Mouse (Mus musculus): ENCODE results near the gene Dmwd.
"Not testable (repeated sequence)": the region's sequence is repeated elsewhere in the genome, so short reads cannot be mapped to it uniquely, and the experiment has no call there.

Dmwd gene

DNA sequence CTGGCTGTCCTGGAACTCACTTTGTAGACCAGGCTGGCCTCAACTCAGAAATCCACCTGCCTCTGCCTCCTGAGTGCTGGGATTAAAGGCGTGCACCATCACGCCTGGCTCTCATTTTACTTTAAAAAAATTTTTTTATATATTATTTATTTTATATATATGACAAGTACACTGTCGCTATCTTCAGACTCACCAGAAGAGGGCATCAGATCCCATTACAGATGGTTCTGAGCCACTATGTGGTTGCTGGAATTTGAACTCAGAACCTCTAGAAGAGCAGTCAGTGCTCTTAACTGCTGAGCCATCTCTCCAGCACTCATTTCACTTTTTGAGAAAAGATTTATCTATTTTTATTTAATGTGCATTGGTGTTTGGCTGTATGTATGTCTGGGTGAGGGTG lies 5.0 kb upstream of the Dmwd start:
- not testable (repeated sequence) for DNase-seq (ENCODE audit: low read depth)

DNA sequence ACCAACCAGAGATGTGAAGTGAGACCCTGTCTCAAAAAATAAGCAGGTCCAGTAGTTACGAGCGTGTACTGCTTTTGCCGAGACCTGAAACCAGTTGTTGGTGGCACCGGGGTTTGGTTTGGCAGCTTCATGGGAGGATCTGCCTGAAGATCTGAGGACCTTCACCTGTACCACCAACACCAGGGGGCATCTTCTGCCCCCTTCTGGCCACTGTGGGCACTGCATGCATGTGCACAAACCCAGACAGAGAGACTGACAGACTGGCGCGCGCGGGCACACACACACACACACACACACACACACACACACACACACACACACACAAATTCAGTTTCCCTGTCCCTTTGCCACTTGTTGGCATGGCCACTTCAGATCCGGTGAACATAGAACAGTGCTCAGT lies 2.5 kb upstream of the Dmwd start:
- peak; percentile 50 for DNase-seq (ENCODE audit: low read depth)

DNA sequence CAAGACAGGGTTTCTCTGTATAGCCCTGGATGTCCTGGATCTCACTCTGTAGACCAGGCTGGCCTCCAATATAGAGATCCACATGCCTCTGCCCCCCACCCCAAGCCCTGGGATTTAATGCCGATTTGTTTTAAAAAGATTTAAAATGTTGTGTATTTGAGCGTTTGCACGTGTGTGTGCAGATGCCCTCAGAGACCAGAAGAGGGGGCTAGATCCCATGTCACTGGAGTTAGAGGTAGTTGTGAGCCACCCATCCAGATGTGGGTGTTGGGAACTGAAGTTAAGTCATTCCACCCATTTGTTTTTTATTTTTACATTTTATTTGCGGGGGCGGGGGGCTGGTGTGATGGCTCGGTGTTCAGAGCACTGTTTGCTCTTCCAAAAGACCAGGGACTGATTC lies 1.5 kb upstream of the Dmwd start:
- no peak for DNase-seq (ENCODE audit: low read depth)

DNA sequence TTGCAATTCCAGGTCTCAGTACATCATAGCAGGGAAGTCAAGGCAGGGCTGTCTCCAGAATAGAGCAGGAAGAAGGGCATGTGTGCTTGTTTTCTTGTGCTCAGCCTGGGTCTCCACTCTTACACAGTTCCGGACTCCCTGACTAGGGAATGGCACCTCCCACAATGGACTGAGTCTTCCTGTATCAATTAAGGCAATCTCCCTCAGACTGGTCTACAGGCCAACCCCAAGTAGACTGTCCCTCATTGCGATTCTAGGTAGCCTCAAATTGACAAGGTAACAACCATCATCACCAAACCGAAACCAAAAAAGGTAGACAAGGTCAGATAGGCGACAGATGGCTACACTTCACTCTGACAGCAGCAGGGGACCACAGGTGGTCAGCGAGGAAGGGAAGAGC lies 796 bp upstream of the Dmwd start:
- DNase-seq (ENCODE audit: low read depth), result no peak

DNA sequence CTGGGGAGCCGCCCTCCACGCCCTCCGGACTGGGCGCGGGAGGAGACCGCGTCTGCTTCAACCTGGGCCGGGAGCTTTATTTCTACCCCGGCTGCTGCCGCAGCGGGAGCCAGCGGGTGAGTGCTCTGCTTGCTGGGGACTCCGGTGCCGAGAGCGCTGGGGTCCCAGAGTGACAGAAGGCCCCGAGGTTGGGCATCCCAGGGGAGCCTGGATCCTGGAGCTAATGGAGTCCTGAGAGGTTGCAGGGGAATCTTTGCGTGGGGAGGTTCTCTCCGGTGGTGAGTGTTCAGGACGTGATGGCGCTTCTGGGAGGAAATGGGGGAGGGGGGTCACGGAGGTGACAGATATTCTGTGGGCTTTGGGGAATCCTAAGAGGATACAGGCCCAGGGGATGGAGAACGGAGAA lies 562 bp downstream of the Dmwd start:
- peak; percentile 34 for DNase-seq (ENCODE audit: low read depth)

DNA sequence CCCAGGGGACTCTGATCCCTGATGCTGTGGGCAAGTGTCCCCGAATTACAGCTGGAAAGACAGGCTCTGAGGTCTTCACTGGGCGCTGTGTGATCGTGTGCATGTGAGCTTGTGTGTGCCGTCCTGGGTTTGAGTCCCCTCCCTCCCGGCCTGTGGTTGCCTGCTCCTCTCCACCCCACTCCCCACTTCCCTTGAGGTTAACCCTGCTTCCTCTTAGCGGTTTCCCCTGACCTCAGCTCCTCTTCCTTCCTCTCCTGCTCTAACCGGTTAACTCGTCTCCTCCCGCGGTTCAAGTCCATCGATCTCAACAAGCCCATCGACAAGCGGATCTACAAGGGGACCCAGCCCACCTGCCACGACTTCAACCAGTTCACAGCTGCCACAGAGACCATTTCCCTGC lies 1.7 kb downstream of the Dmwd start:
- DNase-seq (ENCODE audit: low read depth), result no peak

DNA sequence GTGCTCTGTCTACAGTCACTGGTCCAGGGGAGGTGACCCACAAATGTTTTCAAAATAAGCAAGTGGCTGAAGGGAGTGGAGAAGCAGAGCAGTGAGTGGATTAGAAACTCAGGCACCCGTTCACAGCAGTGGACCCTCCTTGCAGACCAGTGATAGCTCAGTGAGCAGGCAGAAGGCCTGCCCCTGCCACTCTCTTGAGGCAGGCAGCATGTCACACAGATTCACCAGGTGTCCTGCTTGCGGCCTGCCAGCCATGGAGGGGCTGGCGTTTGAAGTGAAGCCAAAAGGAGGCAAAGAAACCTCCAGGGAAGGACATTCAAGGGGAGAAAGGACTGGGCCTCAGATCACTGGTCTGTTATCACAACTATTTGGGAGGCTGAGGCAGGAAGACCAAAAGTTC lies 2.7 kb downstream of the Dmwd start:
- DNase-seq (ENCODE audit: low read depth), result no peak

DNA sequence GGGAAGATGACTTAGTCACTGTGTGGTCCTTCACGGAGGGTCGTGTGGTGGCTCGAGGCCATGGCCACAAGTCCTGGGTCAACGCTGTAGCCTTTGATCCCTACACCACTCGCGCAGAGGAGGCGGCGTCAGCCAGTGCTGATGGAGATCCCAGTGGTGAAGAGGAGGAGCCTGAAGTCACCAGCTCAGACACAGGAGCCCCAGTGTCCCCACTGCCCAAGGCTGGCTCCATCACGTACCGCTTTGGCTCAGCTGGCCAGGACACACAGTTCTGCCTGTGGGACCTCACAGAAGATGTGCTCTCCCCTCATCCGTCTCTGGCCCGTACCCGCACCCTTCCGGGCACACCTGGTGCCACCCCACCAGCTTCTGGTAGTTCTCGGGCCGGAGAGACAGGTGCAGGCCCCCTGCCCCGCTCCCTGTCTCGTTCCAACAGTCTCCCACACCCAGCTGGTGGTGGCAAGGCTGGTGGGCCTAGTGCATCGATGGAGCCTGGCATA lies 4.5 kb downstream of the Dmwd start:
- no peak for DNase-seq (ENCODE audit: low read depth)

DNA sequence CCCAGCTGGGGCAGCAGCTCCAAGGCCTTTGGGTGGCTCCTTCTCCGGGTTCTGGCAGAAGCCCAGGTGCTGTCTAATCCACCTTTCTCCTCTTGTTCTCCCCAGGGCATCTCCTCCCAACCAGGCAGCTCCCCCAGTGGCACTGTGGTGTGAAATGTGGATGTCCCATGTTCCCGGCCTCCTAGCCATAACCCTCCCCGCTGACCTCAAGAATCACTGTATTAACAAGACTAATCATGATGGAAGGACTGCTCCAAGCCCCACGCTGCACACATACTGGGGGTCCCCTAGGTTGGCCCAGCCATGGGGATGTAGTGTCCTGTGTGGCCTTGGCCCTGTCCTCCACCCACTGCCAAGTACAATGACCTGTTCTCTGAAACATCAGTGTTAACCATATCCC lies 6.1 kb downstream of the Dmwd start:
- no peak for DNase-seq (ENCODE audit: low read depth)

DNA sequence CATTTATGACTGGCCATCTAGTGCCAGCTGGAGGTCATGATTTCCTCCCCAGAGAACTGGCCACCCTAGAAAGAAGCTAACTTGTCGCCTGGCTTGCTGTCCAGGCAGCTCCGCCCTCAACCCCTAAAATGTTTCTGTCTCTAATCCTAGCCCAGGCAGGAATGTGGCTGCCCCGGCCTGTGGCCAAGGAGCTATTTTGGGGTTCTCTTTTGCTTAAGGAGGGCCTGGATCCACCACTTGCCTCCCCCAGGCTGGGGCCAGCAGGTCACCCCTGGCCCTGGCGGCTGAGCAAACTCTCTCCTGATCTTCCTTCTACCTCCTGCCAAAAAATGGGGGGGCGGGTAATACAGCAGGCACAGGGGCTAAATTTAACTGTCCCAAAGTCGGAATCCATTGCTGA lies 7.1 kb downstream of the Dmwd start:
- peak; percentile 60 for DNase-seq (ENCODE audit: low read depth)

DNA sequence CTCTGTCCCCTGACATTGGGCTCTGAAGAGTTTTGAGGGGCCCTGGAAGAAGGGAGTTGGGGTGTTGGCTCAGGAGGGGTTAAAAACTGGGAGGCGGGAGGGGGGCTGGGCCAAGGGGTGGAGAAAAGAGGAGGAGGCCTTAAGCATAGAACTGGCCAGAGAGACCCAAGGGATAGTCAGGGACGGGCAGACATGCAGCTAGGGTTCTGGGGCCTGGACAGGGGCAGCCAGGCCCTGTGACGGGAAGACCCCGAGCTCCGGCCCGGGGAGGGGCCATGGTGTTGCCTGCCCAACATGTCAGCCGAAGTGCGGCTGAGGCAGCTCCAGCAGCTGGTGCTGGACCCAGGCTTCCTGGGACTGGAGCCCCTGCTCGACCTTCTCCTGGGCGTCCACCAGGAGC lies 7.7 kb downstream of the Dmwd start, which contains the start of gene Dmpk:
Dmpk (plus strand) TSS at position 149 of the 400 bp plus-strand sequence.
- peak; percentile 42 for DNase-seq (ENCODE audit: low read depth)

DNA sequence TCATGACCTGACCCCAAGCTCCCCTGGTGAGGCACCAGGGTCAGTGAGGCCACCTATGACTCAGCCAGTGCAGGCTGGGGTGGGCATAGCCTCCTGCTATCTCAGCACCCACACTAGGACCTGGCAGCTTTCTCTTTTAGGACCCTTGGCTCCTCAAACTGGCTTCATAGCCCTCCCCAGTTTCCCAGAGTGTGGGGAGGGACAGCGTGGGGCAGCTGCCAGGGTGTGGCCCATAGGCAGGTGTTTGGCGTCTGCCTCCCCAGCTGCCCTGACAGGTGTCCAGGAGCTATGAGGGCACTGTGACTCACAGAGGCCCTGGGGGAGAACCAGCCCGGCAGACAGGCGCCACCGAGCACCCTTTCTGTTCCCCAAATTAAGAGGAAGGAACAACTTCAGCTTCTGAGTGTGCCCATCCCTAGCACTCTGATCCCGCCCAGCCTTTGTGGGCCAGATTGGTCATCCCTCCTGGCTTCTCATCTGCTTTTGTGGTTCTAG lies 8.3 kb downstream of the Dmwd start:
- peak; percentile 28 for DNase-seq (ENCODE audit: low read depth)

DNA sequence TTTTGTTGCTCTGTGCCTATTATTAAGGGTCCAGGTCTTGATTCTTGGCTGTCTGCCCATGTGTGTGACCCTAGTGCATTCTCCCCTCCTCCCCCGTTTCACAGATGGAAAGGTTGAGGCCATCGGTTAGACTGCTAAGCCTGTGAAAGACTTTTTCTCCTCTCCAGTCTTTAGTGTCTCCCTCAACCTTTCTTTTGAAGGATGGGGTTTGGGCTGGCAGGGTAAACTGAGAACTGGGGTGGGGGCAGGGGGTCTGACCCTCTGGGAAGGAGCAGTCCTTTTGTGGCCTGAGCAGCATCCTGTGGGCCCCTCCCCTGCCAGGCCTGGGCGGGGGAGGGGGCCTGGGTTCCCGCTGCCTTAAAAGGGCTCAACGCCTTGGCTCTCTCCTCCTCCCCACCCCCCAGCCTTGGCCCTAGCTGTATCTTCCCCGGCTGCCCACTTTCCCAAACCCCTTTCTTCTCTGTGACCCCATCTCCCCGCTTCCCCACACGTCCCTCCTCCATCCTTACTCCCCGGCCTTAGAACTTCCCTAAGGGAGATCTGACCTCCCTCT lies 9.0 kb downstream of the Dmwd start:
- DNase-seq (ENCODE audit: low read depth), result peak; percentile 19

DNA sequence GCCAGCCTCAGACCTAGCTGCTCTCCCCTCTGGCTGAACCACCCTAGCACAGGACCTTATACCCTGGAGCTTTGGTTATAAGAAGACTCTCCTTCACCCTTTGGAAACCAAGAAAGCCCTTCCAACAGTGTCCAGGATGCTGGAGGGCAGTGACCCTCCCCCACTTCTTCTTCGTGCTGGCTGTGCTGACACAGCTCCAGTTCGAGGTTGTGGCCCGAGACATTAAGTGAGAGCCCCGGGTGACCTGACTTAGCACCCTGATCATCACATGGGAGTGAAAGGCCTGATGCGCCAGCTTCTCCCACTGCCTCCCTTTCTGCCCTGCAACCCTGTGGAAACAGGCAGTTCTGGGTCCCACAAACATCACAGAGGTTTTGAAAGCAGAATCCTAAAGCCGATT lies 9.5 kb downstream of the Dmwd start:
- no peak for DNase-seq (ENCODE audit: low read depth)

DNA sequence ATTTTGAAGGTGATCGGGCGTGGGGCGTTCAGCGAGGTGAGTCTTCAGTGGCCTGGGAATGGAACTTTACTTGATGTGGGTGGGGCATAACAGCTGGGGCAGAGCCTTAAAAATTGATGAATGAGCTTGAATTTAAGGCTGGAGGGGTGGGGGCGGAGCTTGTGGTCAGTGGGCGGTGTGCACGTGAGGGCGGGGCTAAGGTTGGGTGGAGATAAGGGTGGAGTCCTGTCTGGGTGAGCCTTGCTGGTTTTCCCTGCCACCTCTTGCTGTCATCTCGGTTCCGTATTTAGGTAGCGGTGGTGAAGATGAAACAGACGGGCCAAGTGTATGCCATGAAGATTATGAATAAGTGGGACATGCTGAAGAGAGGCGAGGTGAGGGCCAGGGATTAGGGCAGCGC lies 10.0 kb downstream of the Dmwd start:
- DNase-seq (ENCODE audit: low read depth), result peak; percentile 74

DNA sequence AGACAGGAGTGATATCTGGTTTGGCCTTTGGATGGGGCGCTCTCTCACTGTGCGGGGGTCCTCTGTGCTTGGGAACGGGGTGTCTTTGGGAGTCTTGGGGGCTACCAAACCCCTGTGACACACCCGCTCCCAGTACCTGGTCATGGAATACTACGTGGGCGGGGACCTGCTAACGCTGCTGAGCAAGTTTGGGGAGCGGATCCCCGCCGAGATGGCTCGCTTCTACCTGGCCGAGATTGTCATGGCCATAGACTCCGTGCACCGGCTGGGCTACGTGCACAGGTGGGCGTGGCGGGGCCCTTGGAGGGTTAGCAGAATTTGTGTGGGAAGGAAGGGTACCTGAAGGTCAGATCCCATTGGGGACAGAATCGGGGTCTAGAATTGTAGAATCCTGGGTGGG lies 10.7 kb downstream of the Dmwd start:
- DNase-seq (ENCODE audit: low read depth), result no peak

DNA sequence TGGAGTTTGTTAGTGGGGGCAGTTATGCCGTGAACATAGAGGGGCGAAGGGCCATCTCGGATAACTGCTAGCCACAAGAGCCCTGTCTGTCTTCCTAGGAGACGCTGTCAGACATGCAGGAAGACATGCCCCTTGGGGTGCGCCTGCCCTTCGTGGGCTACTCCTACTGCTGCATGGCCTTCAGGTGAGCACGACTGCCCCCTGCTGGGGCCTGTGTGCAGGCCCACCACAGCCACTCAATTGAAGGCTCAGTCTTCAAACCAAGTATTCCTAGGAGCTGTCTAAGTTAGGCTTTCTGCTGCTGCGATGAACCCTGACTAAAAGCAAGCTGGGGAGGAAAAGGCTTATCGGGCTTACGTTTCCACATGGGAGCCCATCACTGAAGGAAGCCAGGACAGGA lies 12.8 kb downstream of the Dmwd start:
- DNase-seq (ENCODE audit: low read depth), result peak; percentile 80

DNA sequence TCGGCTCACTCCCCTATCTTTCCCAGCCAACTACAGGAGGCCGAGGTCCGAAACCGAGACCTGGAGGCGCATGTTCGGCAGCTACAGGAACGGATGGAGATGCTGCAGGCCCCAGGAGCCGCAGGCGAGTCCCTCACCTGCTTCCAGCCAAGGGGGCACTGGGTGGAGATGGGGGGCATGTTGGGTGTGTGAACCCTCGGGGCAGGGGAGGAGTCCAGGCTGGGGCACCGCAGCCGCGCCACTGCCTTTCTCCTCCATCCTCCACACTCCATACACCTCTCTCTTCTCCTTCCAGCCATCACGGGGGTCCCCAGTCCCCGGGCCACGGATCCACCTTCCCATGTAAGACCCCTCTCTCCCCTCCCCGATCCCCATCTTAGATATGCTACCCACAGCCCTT lies 15.9 kb downstream of the Dmwd start:
- no peak for DNase-seq (ENCODE audit: low read depth)

DNA sequence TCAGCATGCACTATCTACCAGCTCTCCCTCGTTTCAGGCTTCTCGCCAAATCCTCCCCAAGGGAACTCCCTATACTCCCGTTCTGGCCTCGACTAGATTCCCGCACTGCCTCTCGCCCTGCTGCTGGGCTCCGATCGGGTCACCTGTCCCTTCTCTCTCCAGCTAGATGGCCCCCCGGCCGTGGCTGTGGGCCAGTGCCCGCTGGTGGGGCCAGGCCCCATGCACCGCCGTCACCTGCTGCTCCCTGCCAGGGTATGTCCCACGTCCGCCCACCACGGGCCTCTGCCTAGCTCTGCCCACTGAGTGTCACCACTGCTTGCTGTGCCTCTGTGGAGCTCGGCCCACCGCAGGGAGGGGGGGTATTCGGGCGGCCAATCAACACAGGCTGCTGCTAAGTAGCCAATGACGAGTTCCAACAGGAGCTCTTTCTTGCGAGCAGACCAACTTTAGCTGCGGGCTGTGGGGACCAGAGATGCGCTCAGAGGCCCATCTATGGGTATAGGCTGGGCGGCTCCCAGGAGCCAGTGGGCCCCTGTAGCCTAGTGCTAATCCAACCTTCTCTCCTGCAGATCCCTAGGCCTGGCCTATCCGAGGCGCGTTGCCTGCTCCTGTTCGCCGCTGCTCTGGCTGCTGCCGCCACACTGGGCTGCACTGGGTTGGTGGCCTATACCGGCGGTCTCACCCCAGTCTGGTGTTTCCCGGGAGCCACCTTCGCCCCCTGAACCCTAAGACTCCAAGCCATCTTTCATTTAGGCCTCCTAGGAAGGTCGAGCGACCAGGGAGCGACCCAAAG lies 16.6 kb downstream of the Dmwd start:
- peak; percentile 47 for DNase-seq (ENCODE audit: low read depth)

DNA sequence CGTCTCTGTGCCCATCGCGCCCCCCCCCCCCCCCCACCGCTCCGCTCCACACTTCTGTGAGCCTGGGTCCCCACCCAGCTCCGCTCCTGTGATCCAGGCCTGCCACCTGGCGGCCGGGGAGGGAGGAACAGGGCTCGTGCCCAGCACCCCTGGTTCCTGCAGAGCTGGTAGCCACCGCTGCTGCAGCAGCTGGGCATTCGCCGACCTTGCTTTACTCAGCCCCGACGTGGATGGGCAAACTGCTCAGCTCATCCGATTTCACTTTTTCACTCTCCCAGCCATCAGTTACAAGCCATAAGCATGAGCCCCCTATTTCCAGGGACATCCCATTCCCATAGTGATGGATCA lies 17.1 kb downstream of the Dmwd start:
- DNase-seq (ENCODE audit: low read depth), result peak; percentile 92

DNA sequence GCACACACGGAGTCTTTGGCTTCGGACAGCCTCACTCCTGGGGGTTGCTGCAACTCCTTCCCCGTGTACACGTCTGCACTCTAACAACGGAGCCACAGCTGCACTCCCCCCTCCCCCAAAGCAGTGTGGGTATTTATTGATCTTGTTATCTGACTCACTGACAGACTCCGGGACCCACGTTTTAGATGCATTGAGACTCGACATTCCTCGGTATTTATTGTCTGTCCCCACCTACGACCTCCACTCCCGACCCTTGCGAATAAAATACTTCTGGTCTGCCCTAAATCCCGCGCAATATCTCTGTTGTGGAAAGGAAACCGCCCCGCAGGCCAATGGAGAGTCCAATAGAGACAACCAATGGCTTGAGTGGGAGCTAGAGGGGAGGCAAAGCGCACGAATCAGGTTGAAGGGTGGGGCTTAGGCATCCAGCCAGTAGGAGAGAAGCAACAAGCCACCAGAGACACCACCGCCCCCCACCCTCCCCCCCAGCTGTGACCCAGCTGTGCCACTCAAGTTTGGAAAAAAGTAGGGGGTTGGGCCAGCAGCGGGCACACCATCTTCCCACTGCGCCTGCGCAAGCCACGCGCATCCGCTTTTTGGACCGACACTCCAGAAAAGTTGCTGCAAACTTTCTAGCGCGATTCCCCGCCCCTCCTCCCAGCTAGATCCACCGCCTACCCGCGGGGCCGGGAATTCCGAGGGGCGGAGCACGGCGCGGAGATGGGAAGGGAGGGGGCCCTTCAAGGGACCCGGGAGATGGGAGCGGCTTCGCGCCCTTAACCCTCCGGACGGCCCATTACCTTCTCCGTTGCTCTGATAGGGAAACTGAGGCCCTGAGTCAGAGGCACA lies 17.7 kb downstream of the Dmwd start:
- peak; percentile 100 for DNase-seq (ENCODE audit: low read depth)

DNA sequence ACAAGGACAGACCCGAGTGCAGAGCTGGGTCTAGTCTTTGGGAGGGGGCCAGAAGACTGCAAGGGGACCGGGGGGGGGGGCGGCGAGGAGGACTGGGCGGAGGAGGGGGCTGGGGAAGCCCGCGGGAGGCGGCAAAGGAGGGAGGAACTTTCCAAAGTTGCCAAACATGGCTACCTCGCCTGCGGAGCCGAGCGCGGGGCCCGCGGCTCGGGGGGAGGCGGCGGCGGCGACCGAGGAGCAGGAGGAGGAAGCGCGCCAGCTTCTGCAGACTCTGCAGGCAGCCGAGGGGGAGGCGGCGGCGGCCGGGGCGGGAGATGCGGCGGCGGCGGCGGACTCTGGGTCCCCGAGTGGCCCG lies 18.4 kb downstream of the Dmwd start, which contains the start of gene Six5:
Six5 (plus strand) TSS at position 124 of the 355 bp plus-strand sequence.
- peak; percentile 72 for DNase-seq (ENCODE audit: low read depth)

Data from NIH3T3 (cell line).